22 mouse cellular contexts compared by ENCODE assay signal in genomic region chr4:124206480-124206879, GRCm38 (mm10).
DNase-seq lines count a peak whose midpoint lies in the region; ATAC-seq lines count a peak whose summit lies in the region.
"Had no signal": no experiment of that assay in that cellular context is flagged by ENCODE, and none has a peak within 500 bp of the region (broad histone marks: within the 10 kb centered on the region; RNA-seq: fewer than 3 reads in every experiment).

No protein-coding gene starts in this region.

- H3K4me3 ChIP-seq in forebrain, embryonic 16.5 days (replicated peaks; ENCODE audit: low read length): no peak overlapping the region
- no peak overlapping the region for H3K4me3 ChIP-seq in forebrain, embryonic 12.5 days (replicated peaks)
- H3K4me3 ChIP-seq: embryonic facial prominence, embryonic 13.5 days; hindbrain, embryonic 10.5 days; limb, embryonic 13.5 days; liver, embryonic 13.5 days; midbrain, embryonic 10.5 days; neural tube, embryonic 13.5 days had no signal

- intact Hi-C loops in left cerebral cortex, postnatal 10 days (cut with DNase I): loop anchor here (10.0 kb wide), 1 partner anchor 368 kb away; no protein-coding TSS in a partner anchor

- H3K36me3 ChIP-seq in forebrain, embryonic 16.5 days (ENCODE audit: control insufficient read depth, insufficient read depth): no peaks in the 10 kb centered on the region
- no peaks in the 10 kb centered on the region for H3K36me3 ChIP-seq in forebrain, embryonic 12.5 days (replicated peaks)
- H3K36me3 ChIP-seq: embryonic facial prominence, embryonic 13.5 days; hindbrain, embryonic 10.5 days; limb, embryonic 13.5 days; liver, embryonic 13.5 days; midbrain, embryonic 10.5 days; neural tube, embryonic 13.5 days had no signal

- H3K27ac ChIP-seq in forebrain, embryonic 16.5 days (ENCODE audit: low read length): no peak overlapping the region
- H3K27ac ChIP-seq in forebrain, embryonic 12.5 days: no peak overlapping the region
- H3K27ac ChIP-seq: embryonic facial prominence, embryonic 13.5 days; hindbrain, embryonic 10.5 days; limb, embryonic 13.5 days; liver, embryonic 13.5 days; macrophage; midbrain, embryonic 10.5 days; neural tube, embryonic 13.5 days had no signal

- no peaks in the 10 kb centered on the region for H3K4me1 ChIP-seq in forebrain, embryonic 16.5 days (replicated peaks; ENCODE audit: control insufficient read depth, insufficient read depth, low read length)
- no peaks in the 10 kb centered on the region; the same call in 1 of the 2 replicates for H3K4me1 ChIP-seq in forebrain, embryonic 12.5 days
- H3K4me1 ChIP-seq: embryonic facial prominence, embryonic 13.5 days; limb, embryonic 13.5 days; liver, embryonic 13.5 days; neural tube, embryonic 13.5 days had no signal

- WGBS in forebrain, embryonic 16.5 days: 79% methylated on average over 16 of the region's 16 CpGs
- WGBS in forebrain, embryonic 12.5 days: 90% methylated on average over 16 of the region's 16 CpGs

- ATAC-seq in forebrain, embryonic 16.5 days: peak; percentile 54
- ATAC-seq in forebrain, embryonic 12.5 days (ENCODE audit: low FRiP score): no peak

- no peaks in the 10 kb centered on the region for H3K27me3 ChIP-seq in forebrain, embryonic 16.5 days (replicated peaks; ENCODE audit: control insufficient read depth, insufficient read depth, low read length)
- peaks cover 4% of the 10 kb centered on the region; the same call in 1 of the 2 replicates for H3K27me3 ChIP-seq in forebrain, embryonic 12.5 days
- H3K27me3 ChIP-seq: liver, embryonic 13.5 days had no signal

- H3K4me2 ChIP-seq in forebrain, embryonic 16.5 days (ENCODE audit: low read length): no peak overlapping the region
- no peak overlapping the region for H3K4me2 ChIP-seq in forebrain, embryonic 12.5 days
- H3K4me2 ChIP-seq: embryonic facial prominence, embryonic 13.5 days; limb, embryonic 13.5 days; liver, embryonic 13.5 days; lung, embryonic 14.5 days; neural tube, embryonic 13.5 days had no signal

- H3K9ac ChIP-seq in forebrain, embryonic 16.5 days (replicated peaks; ENCODE audit: low read depth, low read length): no peak overlapping the region
- H3K9ac ChIP-seq in forebrain, embryonic 12.5 days: no peak overlapping the region
- H3K9ac ChIP-seq: embryonic facial prominence, embryonic 13.5 days; limb, embryonic 13.5 days; liver, embryonic 13.5 days; lung, embryonic 14.5 days; neural tube, embryonic 13.5 days had no signal

- peak; percentile 82 for DNase-seq in brain, adult 2 months (ENCODE audit: low read depth, low spot score)
- DNase-seq in left cerebral cortex, postnatal 10 days (ENCODE audit: extremely low spot score in 1 of 2, low spot score in 2 of 2): peak; percentile 42 to 76
- peak; percentile 57 for DNase-seq in right cerebral cortex, postnatal 14 days
- DNase-seq in cerebellum, adult 18-20 months: no peak
- DNase-seq in neural tube, embryonic 10.5 days (ENCODE audit: extremely low spot score, low spot score): no peak
- no peak for DNase-seq in spleen, postnatal 4 days (ENCODE audit: low spot score in 2 of 2)
- DNase-seq: adrenal gland, adult 8-10 months; cerebellum, postnatal 10 days; gastrocnemius, postnatal 25 days; kidney, adult 2 months; kidney, postnatal 10 days; liver, embryonic 13.5 days; lung, embryonic 14.5 days; thymus, postnatal 25 days had no signal

- H3K9me3 ChIP-seq in forebrain, embryonic 16.5 days (ENCODE audit: control insufficient read depth, low read length): no peaks in the 10 kb centered on the region
- no peaks in the 10 kb centered on the region for H3K9me3 ChIP-seq in forebrain, embryonic 12.5 days
- H3K9me3 ChIP-seq: embryonic facial prominence, embryonic 13.5 days; hindbrain, embryonic 10.5 days; liver, embryonic 13.5 days; neural tube, embryonic 13.5 days had no signal

Comparison
In these comparisons a context has a peak if more than half of its experiments do, and no peak if none do; other contexts are left out.
1. DNase-seq: peak in brain, adult 2 months (single experiment), left cerebral cortex, postnatal 10 days (2 of 2) and right cerebral cortex, postnatal 14 days (single experiment); none in cerebellum, adult 18-20 months (0 of 2), neural tube, embryonic 10.5 days (single experiment) and spleen, postnatal 4 days (0 of 2).